Mouse (Mus musculus) sigmoid colon, adult 10 weeks (tissue): ENCODE results near the gene Fcna. TPM values are rescaled to one million over a fixed set of nuclear protein-coding genes. Genes with fewer than 3 reads are reported as not detected.

ENCODE experiments used
- polyA plus RNA-seq: library from polyadenylated mRNA; stranded (reverse); fragments of 350-450 nt; fragmentation: Illumina TruSeq; extraction: RNeasy Lipid Tissue Mini Kit (QIAGEN cat#74804); gene quantifications from one replicate; pipeline ENCODE4 v1.2.3, GENCODE M21; 2014; ENCODE audit warnings: low read depth, low replicate concordance

Gene Fcna
- 7.5 TPM for polyA plus RNA-seq

GRCm38 (mm10) chr2:25627811-25628210 lies at the start of gene Fcna:
Fcna (minus strand) TSS chr2:25628030.

GRCm38 (mm10) chr2:25676486-25676885 lies 48.7 kb upstream of the Fcna start, which contains the start of gene Lcn6:
Lcn6 (plus strand) TSS chr2:25676786.

GRCm38 (mm10) chr2:25657652-25658051 lies 29.8 kb upstream of the Fcna start, which contains the start of gene Lcn5:
Lcn5 (plus strand) TSS chr2:25657952.

GRCm38 (mm10) chr2:25652902-25653301 lies 25.1 kb upstream of the Fcna start, which contains the start of gene Lcn8:
Lcn8 (plus strand) TSS chr2:25653120.

GRCm38 (mm10) chr2:25621229-25622200 lies 6.3 kb downstream of the Fcna start, which contains the start of gene Tmem141:
Tmem141 (minus strand) TSS chr2:25622005.

GRCm38 (mm10) chr2:25617578-25617977 lies 10.3 kb downstream of the Fcna start, which contains the start of gene Ccdc183:
Ccdc183 (minus strand) TSS chr2:25617678.

GRCm38 (mm10) chr2:25607761-25608622 lies 19.8 kb downstream of the Fcna start, which contains the start of gene Rabl6:
Rabl6 (minus strand) TSS chr2:25608521.

GRCm38 (mm10) chr2:25581294-25581864 lies 46.5 kb downstream of the Fcna start, which contains the start of gene Ajm1:
Ajm1 (minus strand) TSS chr2:25581757.

Other genes starting within 250 kb of the Fcna start
- 0.28 TPM for gene Entpd2, start 232.2 kb downstream of the Fcna start, polyA plus RNA-seq
- gene Npdc1, start 228.7 kb downstream of the Fcna start, polyA plus RNA-seq: 9.3 TPM
- not detected for gene Fut7, start 204.8 kb downstream of the Fcna start, polyA plus RNA-seq
- 0.09 TPM for gene Abca2, start 199.3 kb downstream of the Fcna start, polyA plus RNA-seq
- not detected for gene Clic3, start 171.2 kb downstream of the Fcna start, polyA plus RNA-seq
- 2.6 TPM for gene Paxx, start 166.9 kb downstream of the Fcna start, polyA plus RNA-seq
- gene Ptgds, start 158.0 kb downstream of the Fcna start, polyA plus RNA-seq: not detected
- not detected for gene Lcn12, start 134.1 kb downstream of the Fcna start, polyA plus RNA-seq
- gene Fbxw5, start 127.3 kb downstream of the Fcna start, polyA plus RNA-seq: 1.5 TPM
- not detected for gene C8g, start 126.3 kb downstream of the Fcna start, polyA plus RNA-seq
- 0.95 TPM for gene Traf2, start 81.1 kb downstream of the Fcna start, polyA plus RNA-seq
- gene Edf1, start 70.2 kb downstream of the Fcna start, polyA plus RNA-seq: 2.6 TPM
- gene Mamdc4, start 53.2 kb downstream of the Fcna start, polyA plus RNA-seq: not detected
- not detected for gene Phpt1, start 52.8 kb downstream of the Fcna start, polyA plus RNA-seq
- gene Ajm1, start 46.3 kb downstream of the Fcna start, polyA plus RNA-seq: not detected
- 29.1 TPM for gene Rabl6, start 19.5 kb downstream of the Fcna start, polyA plus RNA-seq
- not detected for gene Ccdc183, start 10.4 kb downstream of the Fcna start, polyA plus RNA-seq
- gene Tmem141, start 6.0 kb downstream of the Fcna start, polyA plus RNA-seq: 3.3 TPM
- not detected for gene Lcn8, start 25.1 kb upstream of the Fcna start, polyA plus RNA-seq
- gene Lcn5, start 29.9 kb upstream of the Fcna start, polyA plus RNA-seq: not detected
- gene Lcn6, start 48.8 kb upstream of the Fcna start, polyA plus RNA-seq: not detected
- not detected for gene Lcn10, start 54.7 kb upstream of the Fcna start, polyA plus RNA-seq
- not detected for gene Obp2a, start 72.0 kb upstream of the Fcna start, polyA plus RNA-seq
- gene Bmyc, start 78.7 kb upstream of the Fcna start, polyA plus RNA-seq: 5.0 TPM
- gene Obp2b, start 109.0 kb upstream of the Fcna start, polyA plus RNA-seq: not detected
- not detected for gene Lcn3, start 137.5 kb upstream of the Fcna start, polyA plus RNA-seq
- not detected for gene Lcn11, start 149.0 kb upstream of the Fcna start, polyA plus RNA-seq
- gene Gm13539, start 154.2 kb upstream of the Fcna start, polyA plus RNA-seq: not detected
- not detected for gene Glt6d1, start 187.8 kb upstream of the Fcna start, polyA plus RNA-seq
- not detected for gene Lcn9, start 195.1 kb upstream of the Fcna start, polyA plus RNA-seq
- not detected for gene Sohlh1, start 219.2 kb upstream of the Fcna start, polyA plus RNA-seq
- gene Kcnt1, start 235.7 kb upstream of the Fcna start, polyA plus RNA-seq: 0.13 TPM